Mouse (Mus musculus) thymus, postnatal 0 days (tissue): Measurements from ENCODE around the gene Micu1. TPM values are rescaled to one million over a fixed set of nuclear protein-coding genes. Genes with fewer than 3 reads are reported as not detected.

Experiments used
- DNase-seq: peaks from one replicate; pipeline ENCODE4 v3.0.0-alpha.2; 2015; ENCODE audit warnings: low spot score
- polyA plus RNA-seq: library from polyadenylated mRNA; unstranded; fragments of >200 nt; fragmentation: Nextera tagmentation; extraction: Ambion mirVana; gene quantifications from 2 replicates; pipeline ENCODE4 v1.2.1, GENCODE M21; 2015

The Micu1 gene
- polyA plus RNA-seq, 1 experiment from 2014 or later = 56.0 TPM

GRCm38 (mm10) chr10:59721555-59721954 lies 19.3 kb downstream of the Micu1 start:
- DNase-seq = no peak

GRCm38 (mm10) chr10:59724634-59725033 lies 22.4 kb downstream of the Micu1 start:
- no peak for DNase-seq

GRCm38 (mm10) chr10:59727251-59727650 lies 25.0 kb downstream of the Micu1 start:
- no peak for DNase-seq

GRCm38 (mm10) chr10:59729261-59729660 lies 27.0 kb downstream of the Micu1 start:
- no peak for DNase-seq

- DNase-seq = no peak
Observed at GRCm38 (mm10) chr10:59729842-59730241, 27.6 kb downstream of the Micu1 start.

GRCm38 (mm10) chr10:59736027-59736598 lies 33.8 kb downstream of the Micu1 start:
- no peak for DNase-seq

- DNase-seq = no peak
Observed at GRCm38 (mm10) chr10:59741448-59741847, 39.2 kb downstream of the Micu1 start.

- DNase-seq = no peak
Observed at GRCm38 (mm10) chr10:59743397-59743796, 41.1 kb downstream of the Micu1 start.

- no peak for DNase-seq
Observed at GRCm38 (mm10) chr10:59743969-59744368, 41.7 kb downstream of the Micu1 start.

GRCm38 (mm10) chr10:59747334-59747733 lies 45.1 kb downstream of the Micu1 start:
- no peak for DNase-seq

- DNase-seq = peak; percentile 64
Observed at GRCm38 (mm10) chr10:59748699-59749200, 46.5 kb downstream of the Micu1 start.

GRCm38 (mm10) chr10:59753538-59754069 lies 51.3 kb downstream of the Micu1 start:
- DNase-seq = no peak

GRCm38 (mm10) chr10:59754104-59754503 lies 51.8 kb downstream of the Micu1 start:
- no peak for DNase-seq

GRCm38 (mm10) chr10:59754901-59755300 lies 52.6 kb downstream of the Micu1 start:
- no peak for DNase-seq

GRCm38 (mm10) chr10:59755681-59756080 lies 53.4 kb downstream of the Micu1 start:
- DNase-seq = no peak

- DNase-seq = no peak
Observed at GRCm38 (mm10) chr10:59756090-59756489, 53.8 kb downstream of the Micu1 start.

- DNase-seq = no peak
Observed at GRCm38 (mm10) chr10:59756570-59756969, 54.3 kb downstream of the Micu1 start.

GRCm38 (mm10) chr10:59764781-59765180 lies 62.5 kb downstream of the Micu1 start:
- DNase-seq = no peak

- no peak for DNase-seq
Observed at GRCm38 (mm10) chr10:59768369-59769079, 66.2 kb downstream of the Micu1 start.

GRCm38 (mm10) chr10:59771375-59772048 lies 69.2 kb downstream of the Micu1 start:
- no peak for DNase-seq

- DNase-seq = no peak
Observed at GRCm38 (mm10) chr10:59772049-59772397, 69.7 kb downstream of the Micu1 start.

- DNase-seq = no peak
Observed at GRCm38 (mm10) chr10:59773441-59774140, 71.3 kb downstream of the Micu1 start.
